Mouse (Mus musculus) 3T3-L1 (cell line): ENCODE results near the gene Gmfg.
A peak's percentile ranks its signal among the peaks of the same experiment; 100 is the strongest.

Experiments
- DNase-seq: peaks from one replicate; pipeline ENCODE4 v3.0.0-alpha.2; 2015; ENCODE audit warnings: low read depth, low spot score

Gene Gmfg

DNA sequence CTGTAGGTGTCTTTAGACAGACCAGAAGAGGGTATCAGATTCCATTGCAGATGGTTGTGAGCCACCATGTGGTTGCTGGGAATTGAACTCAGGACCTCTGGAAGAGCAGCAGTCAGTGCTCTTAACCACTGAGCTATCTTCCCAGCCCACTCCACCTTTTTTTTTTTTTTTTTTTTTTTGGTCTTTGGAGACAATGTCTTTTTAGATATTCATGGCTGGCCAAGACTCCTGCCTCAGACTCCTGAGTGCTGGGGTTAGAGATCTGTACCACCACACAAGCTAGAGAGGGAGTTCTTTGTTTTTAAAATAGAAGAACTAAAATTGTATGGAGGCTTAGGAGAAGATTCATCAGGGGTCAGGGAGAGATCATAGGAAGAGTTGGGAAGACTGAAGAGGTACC is 717 bp downstream of the Gmfg start:
- DNase-seq: no peak

DNA sequence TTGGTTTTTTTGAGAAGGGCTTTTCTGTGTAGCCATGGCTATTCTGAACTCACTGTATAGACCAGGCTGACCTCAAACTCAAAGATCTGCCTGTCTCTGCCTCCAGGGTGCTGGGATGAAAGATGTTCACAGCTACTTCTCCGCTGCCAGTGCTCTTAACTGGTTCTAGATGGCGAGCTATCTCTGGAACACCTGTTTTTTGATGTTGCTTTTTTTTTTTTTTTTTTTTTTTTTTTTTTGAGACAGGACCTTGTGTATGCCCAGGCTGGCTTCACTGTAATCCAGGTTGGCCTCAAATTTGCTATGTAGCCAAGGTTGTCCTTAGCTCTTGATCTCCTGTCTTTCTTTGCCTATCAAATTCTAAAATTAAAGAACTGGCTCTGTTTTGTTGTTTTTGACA is 1.5 kb downstream of the Gmfg start:
- DNase-seq: no peak

DNA sequence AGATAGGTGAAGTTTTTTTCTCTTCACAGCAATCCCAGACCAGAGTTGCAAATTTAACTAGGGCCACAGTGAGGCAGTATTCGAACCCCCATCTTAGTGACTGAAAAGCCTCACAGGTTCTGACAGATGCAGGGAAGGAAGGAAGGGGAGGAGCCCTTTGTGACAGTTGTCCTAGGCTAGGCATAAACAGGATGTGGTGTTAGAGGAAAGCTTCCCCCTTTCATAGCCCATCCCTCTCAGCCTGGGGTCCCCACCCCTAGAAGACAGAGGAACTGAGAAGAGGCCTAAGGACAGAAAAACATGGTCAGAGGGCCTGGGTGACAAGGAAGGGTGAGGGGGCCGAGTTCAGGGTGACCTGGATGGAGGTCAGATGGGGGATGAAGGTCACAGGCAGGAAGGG is 3.5 kb downstream of the Gmfg start:
- no peak for DNase-seq

DNA sequence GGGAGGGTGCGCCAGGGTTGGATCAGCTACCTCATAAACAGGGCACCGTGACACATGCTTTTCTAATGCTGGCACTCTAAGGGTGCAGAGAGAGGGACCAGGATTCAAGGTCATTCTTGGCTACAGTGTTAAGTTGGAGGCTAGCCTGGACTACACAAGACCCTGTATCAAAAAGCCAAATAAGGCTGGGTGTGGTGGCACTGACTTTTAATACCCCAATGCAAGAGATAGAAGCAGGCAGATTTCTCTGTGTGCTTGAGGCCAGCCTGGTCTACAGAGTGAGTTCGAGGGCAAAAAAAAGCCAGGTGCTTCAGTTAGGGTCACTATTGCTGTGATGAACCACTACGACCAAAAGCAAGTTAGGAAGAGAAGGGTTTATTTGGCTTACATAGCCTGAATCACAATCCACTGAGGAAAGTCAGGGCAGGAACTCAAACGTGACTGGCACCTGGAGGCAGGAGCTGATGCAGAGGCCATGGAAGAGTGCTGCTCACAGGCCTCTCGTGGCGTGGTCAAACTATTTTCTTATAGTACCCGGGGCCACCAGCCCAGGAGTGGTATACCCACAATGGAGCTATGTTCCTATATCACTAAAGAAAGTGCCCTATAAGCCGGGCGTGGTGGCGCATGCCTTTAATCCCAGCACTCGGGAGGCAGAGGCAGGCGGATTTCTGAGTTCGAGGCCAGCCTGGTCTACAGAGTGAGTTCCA is 4.7 kb downstream of the Gmfg start:
- DNase-seq: no peak

- no peak for DNase-seq
Observed at GRCm38 (mm10) chr7:28442688-28443087, 5.4 kb downstream of the Gmfg start.

DNA sequence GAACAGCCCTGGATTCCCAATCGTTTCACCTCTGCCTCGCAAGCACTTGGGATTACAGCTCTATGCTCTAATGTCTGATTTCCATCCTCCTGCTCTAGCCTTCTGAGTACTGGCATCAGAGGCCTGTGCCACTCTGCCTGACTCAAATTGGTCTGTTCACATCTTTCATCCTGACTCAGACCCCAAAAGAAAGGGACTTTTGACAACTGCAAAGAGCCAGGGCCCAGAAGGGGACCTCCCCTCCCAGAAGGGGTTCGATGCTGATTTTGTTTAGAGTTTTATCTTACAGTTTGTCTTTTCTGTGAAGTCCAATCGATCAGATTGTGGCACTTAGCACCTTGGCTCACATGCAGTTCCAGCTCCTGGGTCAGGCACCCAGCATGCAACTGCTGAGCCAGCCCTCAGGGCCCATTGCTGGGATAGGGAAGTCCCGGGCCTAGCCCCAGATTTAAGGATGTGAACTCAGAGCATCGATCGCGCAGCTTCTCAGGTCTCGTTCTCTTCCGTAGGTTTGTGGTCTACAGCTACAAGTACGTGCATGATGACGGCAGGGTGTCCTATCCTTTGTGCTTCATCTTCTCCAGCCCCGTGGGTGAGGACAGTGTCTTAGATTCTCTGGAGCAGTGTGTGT is 7.2 kb downstream of the Gmfg start:
- no peak for DNase-seq

DNA sequence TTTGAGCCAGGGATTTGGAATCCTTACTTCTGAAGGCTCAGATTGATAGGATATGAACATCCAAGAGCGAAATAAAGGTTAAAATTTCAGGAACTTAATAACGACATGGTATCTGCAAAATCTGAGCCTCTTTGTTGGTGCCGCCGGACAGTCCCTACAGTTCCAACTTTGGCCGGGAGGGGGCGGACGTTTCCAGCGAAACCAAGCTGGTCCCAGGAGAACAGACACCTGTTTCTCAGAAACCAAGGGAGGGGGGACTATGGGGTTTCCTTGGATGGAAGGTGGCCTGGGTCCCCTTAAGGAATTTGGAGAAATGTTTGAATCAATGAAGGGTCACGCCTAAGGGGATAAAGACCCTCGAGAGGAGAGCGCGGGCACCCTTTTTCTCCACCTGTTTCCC is 9.2 kb downstream of the Gmfg start:
- peak; percentile 61 for DNase-seq

GRCm38 (mm10) chr7:28447101-28447830 is 10.0 kb downstream of the Gmfg start:
- no peak for DNase-seq

- DNase-seq: no peak
Observed at GRCm38 (mm10) chr7:28447865-28448820, 10.9 kb downstream of the Gmfg start.

DNA sequence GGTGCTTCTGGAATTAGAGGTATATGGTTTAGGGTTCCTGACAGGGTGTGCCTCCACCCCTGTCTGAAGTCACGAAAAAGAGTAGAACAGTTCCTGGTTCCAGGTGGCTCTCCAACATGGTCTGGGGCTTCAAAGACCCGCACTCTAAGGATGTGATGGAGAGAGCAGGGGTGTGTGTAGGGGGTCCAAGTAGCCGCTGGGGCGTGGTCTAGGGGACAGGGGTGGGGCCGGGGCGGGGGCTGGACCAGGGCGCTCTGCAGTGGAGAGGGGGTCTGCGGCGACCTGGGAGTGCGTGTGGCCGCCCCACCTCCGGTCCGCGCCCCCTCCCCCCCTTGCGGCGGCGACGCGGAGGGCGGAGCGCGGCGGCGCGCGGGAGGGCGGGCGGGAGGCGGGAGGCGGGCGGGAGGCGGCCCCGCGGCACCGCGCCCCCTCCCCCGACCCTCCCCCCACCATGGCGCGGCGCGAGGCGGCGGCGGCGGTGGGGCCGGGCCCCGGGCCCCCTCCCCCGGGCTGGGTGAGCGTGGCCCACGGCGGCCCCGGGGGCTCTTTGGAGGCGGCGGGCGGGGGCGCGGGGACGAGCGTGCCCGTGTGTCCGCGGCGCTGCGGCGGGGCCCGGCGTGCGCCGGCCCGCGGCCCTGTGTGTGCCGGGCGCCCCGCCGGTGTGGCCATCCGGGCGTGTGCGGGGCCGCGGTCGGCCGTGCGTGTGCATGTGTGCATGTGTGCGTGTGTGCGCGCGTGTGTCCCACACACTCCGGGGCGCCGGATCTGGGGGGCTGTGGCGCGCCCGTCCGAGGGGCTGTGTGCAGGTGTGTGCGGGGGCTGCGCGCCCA is 14.5 kb downstream of the Gmfg start, which contains the start of gene Lrfn1:
Gene Lrfn1, plus strand, starts transcription at position 450 of the 830 bp plus-strand sequence.
- DNase-seq: no peak

- DNase-seq: no peak
Observed at GRCm38 (mm10) chr7:28452361-28453005, 15.2 kb downstream of the Gmfg start.

DNA sequence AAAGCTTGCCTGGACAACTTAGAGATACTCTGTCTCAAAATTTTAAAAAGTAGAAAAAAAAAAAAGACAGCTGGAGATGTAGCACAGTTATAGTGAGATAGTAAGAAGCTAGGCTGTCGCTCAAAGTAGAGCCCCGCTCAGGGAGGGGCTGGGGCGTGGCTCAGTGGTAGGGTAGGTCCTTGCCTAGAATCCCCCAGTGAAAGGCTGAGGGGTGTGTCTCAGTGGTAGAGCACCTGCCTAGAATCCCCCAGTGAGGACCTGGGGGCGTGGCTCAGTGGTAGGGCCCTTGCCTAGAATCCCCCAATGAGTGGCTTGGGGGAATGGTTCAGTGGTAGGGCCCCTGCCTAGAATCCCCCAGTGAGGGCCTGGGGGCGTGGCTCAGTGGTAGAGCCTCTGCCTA is 23.1 kb downstream of the Gmfg start:
- no peak for DNase-seq

- DNase-seq: no peak
Observed at GRCm38 (mm10) chr7:28462769-28463168, 25.5 kb downstream of the Gmfg start.

DNA sequence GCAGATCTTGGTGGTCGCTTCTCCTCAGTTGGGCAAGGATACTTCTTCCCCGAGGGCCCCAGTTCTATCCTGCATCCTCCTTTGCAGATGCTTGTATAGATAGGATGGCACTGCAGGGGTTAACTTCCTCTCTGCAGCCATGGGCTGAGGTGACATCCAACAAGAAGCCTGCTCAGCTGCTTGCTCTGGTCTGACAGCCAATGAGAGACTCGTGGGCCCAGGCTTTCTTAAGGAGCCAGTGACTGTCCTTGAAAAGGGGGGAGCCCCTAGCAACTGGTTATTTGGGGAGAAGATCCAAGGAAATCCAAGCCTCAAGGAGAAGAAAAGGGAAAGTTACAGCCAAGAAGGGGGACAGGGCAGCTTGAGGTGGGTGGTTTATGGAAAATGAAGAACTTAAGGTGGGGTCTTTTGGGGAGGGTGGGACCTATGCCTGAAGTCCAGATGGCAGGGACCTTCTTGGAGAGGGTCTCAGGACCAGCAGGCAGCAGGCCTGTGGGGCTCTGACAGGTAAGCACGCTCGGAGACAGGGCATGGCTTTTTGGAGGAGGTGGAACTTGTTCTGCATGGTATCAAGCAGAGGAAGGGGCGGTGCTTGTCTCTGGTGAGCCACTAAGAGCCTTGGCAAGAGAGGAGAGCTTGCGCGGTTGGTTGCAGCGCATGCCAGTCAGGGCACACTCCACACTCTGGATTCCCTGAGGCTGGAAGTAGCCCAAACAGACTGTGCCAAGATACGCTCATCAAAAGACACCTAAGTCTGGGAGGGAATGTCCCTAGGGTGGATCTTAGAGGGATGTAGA is 27.4 kb downstream of the Gmfg start:
- DNase-seq: peak; percentile 6

DNA sequence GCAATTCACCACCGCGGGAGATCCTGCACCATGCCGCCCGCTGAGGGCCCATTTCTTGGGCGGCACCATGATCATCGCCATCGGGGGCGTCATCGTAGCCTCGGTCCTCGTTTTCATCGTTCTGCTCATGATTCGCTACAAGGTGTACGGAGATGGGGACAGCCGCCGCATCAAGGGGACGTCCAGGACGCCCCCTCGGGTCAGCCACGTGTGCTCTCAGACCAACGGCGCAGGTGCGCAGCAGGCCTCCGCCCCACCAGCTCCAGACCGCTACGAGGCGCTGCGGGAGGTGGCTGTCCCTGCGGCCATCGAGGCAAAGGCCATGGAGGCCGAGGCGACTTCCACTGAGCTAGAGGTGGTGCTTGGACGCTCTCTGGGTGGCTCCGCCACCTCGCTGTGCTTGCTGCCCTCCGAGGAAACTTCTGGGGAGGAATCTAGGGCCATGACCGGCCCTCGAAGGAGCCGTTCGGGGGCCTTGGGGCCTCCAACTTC is 29.5 kb downstream of the Gmfg start:
- DNase-seq: no peak

- DNase-seq: no peak
Observed at GRCm38 (mm10) chr7:28467213-28467751, 30.0 kb downstream of the Gmfg start.

DNA sequence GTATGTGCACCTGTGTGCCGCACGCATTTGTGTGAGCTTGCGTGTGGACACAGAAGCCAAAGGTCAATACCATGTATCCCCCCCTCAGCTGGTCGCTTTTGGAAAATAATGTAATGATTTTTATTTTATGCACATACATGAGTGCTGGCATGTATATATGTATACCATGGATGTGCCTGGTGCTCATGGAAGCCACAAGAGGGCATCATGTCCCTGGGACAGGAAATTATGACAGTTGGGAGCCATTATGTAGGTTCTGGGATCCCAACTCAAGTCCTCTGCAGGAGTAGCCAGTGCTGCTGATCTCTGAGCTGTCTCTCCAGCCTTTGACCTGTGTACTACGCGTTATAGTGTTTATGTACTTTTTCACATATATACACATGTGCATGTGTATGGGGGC is 38.9 kb downstream of the Gmfg start:
- DNase-seq: no peak

GRCm38 (mm10) chr7:28477363-28477762 is 40.1 kb downstream of the Gmfg start:
- DNase-seq: no peak

DNA sequence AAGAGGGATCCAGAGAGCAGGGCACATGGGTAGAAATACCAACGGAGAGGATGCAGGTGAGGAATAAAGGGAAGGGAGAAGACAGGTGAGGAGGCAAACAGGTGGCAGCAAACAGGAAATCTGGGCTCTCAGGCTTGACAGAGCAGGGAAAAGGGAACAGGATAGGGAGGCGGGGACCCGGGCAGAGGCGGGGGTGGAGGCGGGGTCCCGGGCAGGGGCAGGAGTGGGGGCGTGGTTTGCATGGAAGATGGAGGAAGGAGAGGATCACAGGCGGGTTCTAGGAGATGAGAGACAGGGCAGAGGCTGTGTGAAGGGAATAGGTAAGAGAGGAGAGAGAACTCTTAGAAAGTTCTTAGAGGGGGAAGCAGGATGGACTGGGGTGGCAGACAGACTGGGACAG is 41.6 kb downstream of the Gmfg start:
- DNase-seq: no peak
